Mouse (Mus musculus) gastrocnemius, postnatal 36 days (tissue): Measurements from ENCODE around the gene Ssc5d. TPM values are rescaled to one million over a fixed set of nuclear protein-coding genes. Genes with fewer than 3 reads are reported as not detected.
A peak's percentile ranks its signal among the peaks of the same experiment; 100 is the strongest.

Experiments
- DNase-seq, 2 experiments: peaks; one replicate each; pipeline ENCODE4 v3.0.0; 2022
- intact Hi-C: fragments of 180-260 bp; cut with DNase I; formaldehyde crosslinking; loops from one replicate; pipeline ENCODE4 v1.15.1; 2025
- total RNA-seq, 2 experiments: library from RNA; stranded (reverse); gene quantifications; 2 replicates each; pipeline ENCODE4 v1.2.3; 2021

The Ssc5d gene
- total RNA-seq, 2 experiments from 2014 or later, result 8.8 to 11.1 TPM

DNA sequence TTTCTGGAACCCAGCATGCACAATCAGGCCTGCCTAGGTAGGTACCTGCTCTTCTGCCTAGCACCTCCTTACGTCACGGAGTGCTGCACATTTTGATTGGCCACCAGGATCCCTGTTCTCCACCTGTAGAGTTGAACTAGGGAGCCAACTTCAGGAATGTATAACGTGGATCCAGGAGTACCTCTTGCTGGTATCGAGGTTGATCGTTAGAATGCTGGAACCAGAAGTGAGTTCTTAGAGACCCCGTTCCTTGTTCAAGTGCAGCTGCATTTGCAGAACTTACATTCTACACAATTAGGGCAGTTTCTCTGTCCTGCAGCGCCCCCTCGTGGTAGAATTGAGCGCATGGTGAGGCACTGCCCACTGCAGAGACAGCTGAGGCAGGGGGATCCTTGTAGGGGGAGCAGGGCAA, 14.5 kb downstream of the Ssc5d start:
- peak; percentile 78 to 80 for DNase-seq
- intact Hi-C loops, result no loop called here

DNA sequence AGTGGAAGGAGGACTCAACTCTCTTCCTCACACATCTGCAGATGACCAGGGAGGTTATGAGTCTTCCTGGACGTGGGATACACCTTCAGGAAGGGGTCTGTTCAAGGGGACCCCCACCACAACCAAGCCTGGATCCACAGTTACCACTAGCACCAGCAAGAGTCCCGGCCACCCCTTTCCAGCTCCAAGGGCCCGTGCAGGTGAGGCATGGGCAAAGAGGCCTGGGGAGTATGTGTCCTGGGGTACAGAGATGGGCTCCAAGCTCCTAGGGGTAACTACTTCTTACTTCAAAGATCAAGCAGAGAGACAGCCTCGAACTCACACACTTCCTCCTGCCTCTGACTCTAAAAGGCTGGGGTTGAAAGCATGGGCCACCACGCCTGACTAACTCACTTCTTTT, 17.1 kb downstream of the Ssc5d start:
- intact Hi-C loops, result loop anchor here (1.0 to 2.0 kb wide), 2 partner anchors 22 to 104 kb away; partner anchors contain the start of gene Sbk2
- no peak for DNase-seq

DNA sequence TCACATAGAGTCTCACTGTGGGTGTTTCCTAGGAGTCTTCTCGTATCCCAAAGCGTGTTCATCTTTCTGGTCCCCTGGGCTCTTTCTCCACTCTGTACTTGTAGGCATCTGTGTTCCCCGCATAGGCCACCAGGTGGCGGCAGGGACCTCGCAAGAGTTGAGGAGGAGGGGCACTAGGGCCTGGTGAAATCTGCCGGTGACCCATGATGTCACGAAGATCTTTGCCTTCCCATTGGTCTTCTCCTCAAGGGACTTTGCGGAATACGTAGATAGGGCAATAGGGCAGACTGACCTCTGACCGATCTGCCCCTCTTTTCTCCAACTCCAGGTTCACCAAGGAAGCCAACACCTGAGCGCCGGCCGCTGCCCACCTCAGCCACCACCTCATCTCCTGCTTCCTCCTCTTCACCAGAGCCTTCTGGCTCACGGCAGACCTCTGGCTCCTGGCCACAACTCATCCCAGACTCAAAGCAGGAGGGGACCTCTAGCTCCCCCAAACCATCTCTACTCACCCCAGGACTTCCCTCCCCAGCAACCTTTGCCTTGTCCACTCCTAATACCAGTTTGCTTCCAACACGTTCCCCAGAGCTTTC, 17.7 kb downstream of the Ssc5d start:
- DNase-seq, result peak; percentile 88 to 94
- intact Hi-C loops, result loop anchor here (1.0 to 2.0 kb wide), 2 partner anchors 21 to 103 kb away; partner anchors contain the start of gene Sbk2

DNA sequence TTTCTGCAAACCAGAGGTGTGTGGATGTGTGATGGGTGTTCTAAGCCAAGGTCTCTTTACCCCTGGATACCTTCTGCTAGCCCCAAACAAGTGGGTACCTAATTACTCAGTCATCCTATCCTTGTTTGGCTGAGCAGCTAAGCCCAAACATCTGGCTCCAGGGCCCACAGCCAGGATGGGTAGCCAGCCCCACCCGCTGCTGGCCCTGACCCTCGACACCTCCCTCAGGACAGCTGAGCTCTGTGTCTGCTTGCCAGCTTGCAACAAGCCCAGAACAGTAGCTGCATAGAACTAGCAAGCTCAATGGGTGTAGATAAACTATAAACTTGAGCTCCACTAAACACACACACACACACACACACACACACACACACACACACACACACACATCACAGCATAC, 22.3 kb downstream of the Ssc5d start:
- intact Hi-C loops, result no loop called here
- peak; percentile 74 to 79 for DNase-seq

DNA sequence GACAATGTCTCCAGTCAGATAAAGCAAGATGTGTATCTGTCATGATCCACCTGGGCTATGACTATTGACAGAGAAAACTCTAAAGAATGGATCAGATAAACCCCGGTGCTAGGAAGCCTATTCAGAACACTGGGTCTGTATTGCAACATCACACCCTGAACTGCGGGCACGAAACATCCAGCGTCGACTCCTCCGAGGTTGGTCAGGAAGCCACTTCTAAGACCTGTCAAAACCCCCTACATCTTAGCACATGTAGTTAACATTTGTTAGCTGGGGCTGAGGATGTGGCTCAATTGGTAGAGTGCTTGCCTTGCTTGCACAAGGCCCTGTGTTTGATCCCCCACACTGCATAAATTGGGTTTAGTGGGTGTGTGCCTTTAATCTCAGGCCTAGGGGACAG, 22.8 kb downstream of the Ssc5d start:
- no peak for DNase-seq
- intact Hi-C loops, result no loop called here

DNA sequence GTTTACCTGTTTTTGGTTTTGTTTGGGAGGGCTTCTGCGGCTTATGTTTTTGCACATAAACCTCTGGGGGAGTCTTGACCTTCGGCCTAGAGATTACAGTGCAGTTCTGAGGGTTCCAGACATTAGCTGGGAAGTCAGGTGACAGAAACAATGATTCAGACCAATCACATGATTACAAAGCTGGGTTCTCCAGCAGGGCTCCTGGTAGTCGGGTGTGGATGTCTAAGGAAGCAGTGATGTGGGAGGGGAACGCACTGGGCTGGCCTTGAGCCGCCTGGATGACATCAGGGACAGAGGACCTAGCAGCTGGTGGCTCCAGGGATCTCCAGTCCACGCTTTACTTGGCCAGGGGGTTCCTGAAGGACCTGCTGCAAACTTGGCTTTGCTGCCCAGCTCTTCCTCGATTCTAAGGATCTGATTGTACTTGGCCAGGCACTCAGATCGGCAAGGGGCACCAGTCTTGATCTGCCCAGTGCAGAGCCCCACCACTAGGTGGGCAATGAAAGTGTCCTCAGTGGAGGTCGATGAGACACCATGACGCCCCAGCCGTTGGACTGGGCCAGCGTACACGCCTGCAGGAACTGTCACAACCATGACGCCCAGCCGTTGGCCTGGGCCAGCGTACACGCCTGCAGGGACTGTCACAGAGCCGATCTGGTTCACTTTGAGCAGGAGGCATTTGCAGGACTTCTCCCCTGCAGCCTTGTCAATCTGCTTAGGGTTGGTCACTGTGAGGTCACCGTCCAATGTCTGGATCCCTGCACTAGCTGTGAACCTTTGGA, 25.2 kb downstream of the Ssc5d start:
- intact Hi-C loops, result no loop called here
- no peak for DNase-seq

DNA sequence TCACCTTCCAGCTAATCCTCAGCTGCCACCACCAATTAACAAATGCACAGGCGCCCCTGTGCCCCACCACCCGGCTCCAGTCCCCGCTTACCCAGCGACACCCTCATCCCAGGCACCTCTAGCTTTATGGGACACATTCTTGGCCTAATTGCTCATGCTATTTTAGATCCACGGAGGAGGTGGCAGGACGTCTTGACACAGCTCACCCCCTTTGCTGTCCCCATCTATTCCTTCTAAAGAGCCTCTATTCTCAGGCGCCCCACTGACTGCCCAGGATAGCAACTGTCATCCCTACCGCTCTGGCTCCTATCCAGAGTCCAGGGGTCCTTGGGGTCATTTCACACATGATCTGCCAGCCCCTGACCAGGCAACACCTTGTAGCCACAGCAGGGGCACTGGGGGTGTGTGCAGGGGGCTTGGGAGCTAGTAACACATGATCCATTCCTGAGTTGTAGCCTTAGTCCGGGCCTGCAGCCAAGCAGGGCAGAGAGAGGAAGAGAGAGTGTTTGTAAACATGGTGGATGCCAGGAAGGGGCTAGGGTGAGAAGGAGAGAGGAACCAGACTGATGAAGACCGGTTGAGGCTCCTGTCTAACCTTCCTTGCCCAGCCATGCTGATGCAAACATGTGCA, 28.3 kb downstream of the Ssc5d start:
- DNase-seq, result peak in 1 of 2 experiments; percentile 27
- intact Hi-C loops, result no loop called here

DNA sequence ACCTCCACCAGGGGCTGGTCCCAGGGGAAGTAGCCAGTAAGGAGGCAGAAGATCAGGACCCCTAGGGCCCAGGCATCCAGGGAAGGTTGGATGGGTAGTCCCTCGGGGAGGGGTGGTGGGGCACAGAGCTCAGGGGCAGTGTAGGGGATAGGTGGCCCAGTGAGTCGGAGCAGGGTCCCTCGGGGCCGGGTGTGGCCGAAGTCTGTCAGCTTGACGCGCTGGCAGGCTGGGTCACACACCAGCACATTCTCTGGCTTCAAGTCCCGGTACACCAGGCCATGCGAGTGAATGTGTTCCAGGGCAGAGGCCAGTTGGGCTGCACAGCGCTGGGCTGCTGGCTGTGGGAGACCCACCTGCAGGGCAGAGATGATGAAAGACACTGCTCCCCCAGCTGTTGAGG, 31.8 kb downstream of the Ssc5d start:
- intact Hi-C loops, result no loop called here
- DNase-seq, result no peak

DNA sequence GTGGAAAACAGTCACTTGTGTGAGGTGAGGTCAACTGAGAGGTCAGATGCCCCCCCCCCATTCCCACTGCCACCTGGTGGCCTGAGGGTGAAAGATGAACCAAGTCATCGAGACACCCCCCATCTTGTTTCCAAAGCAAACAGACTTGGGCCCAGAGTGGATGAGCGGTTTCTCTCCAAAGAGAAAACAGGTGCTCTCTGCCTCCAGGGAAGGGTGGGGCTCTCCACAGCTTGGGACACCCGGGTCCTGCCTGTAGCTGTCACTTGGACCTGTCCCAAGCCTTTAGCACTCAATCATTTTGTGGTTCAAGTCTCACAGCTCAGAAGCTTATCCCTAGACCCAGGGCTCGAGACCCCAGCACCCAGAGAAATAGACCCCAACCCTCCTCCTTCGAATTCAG, 37.9 kb downstream of the Ssc5d start:
- intact Hi-C loops, result no loop called here
- no peak for DNase-seq

DNA sequence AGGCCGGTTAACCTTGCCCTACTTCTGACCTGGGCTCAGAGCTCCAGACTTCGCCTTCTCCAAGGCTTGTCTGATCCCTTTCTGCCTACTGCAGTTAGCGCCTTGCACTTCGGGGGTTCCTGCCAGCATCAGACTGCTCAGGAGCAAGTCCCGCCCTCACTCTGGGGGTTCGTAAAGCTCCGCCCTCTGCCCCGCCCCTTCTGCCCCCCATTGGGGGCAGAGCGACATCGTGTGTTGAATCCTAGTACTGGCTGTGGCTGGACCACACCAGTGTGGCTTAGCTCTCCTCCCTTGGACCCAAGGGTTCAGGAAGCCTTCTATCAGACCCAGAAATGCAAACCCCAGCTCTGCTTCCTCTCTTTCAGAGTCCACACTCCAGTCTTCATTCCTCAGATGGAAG, 38.7 kb downstream of the Ssc5d start, which contains the start of gene Sbk2:
Gene Sbk2, minus strand, starts transcription at position 135 of the 400 bp plus-strand sequence.
- intact Hi-C loops, result loop anchor here (1.0 kb wide), 1 partner anchor 21 kb away; no protein-coding TSS in a partner anchor
- peak; percentile 80 to 86 for DNase-seq

DNA sequence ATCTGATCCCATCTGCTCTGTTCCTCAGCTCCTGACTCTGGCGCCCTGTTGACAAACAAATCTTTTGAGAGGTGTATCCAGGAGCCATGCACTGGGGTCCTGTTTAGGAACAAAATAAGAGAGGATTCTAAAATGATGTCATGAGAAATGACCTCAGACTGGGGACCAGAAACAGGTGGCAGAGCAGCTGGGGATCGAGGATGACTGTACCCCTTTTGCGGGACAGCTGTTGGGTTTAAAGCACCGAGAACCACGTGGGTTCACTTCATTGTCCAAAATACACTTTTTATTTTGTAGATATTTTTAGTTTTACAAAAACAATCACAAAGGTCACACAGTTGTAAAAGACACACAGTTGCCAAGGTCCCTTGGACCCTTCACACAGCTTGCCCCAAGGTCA, 39.4 kb downstream of the Ssc5d start:
- intact Hi-C loops, result loop anchor here (1.0 kb wide), 1 partner anchor 22 kb away; no protein-coding TSS in a partner anchor
- no peak for DNase-seq

DNA sequence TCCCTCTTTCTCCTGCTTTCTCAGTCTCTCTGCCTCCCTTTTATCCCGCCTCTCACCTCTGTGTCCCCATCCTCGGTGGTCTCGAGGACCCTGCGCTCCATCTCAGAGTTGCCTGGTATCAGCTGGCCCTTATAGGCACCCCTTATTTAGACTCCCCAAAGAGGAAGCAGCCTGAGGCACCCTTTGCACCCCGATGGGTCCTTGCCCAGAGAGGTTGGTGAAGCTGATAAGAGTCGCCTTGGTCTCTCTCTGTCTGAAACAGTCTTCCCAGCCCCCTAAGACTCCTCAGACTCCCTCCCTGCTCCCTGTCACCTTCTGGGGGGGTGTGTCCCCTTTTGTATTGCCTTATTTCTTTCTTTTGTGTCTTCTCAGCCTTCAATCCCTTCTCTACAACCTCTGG, 45.5 kb downstream of the Ssc5d start, which contains the start of gene Sbk3:
Gene Sbk3, minus strand, starts transcription at position 101 of the 400 bp plus-strand sequence.
- intact Hi-C loops, result no loop called here
- DNase-seq, result no peak

DNA sequence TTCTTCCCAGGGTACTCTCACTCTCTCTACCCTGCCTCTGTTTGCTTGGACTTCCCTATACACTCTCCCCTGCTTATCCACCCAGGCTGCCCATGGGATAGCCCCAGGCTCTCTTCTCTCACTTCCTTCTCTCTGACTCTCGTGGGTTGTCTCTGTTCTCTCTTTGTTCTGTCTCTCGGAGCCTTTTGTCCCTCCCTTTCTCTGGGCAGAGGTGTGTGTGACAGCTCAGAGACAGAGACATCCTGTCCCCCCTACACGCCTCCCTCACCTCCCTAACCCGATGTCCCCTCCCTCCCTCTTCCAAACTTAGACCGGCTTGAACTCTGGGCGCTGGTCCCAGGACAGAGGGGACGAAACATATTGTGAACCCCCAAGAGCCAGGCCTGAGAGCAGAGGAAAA, 46.1 kb downstream of the Ssc5d start:
- no peak for DNase-seq
- intact Hi-C loops, result no loop called here

DNA sequence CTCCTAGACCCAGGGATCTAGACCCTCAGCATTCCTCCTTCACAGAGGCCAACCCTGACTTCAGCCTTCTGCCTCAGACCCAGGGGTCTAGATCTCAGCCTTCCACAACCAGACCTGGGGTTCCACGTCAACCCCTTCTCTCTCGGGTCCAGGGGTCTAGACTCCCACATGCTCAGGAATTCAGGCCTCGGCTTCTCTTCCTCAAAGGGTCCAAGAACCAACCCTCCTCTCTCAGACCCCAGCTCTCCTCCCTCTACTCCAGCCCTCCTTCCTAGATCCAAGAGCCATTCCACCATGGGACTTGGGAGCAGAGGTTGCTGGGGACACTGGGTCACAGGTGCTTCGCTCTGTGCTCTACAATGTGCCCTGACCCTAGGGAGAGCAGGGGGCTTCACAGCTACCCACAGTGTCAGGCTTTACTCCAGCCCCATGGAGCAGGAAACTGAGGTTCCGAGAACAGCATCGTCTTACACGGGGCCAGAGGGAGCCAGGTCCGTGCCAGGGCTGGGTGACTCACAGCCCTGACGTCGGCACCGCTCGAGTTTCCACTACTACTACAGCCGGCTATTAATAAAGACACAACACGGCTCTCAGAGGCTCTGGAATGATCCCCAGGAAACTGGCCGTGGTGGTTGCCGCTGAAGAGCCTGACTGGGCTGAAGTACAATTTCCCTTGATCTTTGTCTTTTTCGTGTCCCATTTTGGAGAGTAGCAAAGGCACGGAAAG, 46.9 kb downstream of the Ssc5d start:
- DNase-seq, result peak; percentile 68 to 71
- intact Hi-C loops, result no loop called here

DNA sequence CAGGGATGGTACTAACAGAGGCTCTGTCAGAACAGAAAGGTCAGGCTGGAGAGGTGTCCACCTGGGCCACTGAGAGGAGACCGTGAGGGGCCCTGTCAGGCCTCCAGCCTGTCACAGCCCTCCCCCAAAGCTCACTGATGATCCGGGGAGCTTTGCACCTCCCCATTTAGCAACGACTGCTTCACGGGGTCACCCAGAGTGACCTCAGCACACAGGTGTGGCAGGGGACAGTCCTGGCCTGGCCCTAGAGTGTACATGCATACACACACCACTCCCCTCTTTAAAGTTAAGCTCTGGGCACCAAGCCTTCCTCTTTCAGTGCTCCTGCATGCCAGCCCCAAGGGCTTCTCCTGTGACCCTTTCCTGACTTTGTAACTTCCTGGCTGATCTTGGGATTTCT, 49.9 kb downstream of the Ssc5d start:
- DNase-seq, result no peak
- intact Hi-C loops, result no loop called here

DNA sequence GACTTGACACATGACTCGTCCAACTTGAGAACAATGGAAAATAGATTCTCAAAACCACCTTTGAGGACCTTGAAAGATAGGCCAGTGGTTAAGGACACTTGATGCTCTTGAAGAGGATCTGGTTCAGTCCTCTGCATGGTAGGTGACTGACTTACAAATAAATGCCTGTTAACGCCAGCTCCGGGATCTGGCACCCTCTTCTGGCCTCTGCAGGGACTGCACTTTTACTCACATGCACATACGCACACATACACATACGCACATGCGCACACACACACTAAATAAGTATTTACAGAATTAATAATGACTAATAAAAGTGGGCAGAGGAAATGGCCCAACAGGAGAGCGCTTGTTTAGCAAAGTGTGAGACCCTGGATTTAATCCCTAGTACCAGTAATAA, 51.2 kb downstream of the Ssc5d start:
- intact Hi-C loops, result no loop called here
- DNase-seq, result no peak

DNA sequence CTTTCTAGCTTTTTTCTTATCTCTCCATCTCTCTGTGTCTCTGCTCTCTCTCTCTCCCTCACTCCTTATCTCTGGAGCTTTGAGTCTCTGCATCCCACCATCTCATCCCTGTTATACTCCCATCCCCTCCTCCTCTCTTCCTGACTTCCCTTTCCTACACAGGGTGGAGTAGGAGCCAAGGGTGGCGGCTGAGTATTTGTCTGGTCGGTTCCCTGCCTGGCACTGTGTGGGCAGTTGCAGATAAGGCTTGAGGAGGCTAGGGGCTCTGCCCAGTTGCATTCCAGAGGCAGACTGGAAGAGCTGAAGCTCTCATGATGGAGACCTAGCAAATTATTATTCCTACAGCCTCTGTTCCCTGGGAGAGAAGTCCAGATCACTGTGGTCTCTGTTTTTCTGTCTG, 62.7 kb downstream of the Ssc5d start:
- intact Hi-C loops, result no loop called here
- DNase-seq, result no peak

DNA sequence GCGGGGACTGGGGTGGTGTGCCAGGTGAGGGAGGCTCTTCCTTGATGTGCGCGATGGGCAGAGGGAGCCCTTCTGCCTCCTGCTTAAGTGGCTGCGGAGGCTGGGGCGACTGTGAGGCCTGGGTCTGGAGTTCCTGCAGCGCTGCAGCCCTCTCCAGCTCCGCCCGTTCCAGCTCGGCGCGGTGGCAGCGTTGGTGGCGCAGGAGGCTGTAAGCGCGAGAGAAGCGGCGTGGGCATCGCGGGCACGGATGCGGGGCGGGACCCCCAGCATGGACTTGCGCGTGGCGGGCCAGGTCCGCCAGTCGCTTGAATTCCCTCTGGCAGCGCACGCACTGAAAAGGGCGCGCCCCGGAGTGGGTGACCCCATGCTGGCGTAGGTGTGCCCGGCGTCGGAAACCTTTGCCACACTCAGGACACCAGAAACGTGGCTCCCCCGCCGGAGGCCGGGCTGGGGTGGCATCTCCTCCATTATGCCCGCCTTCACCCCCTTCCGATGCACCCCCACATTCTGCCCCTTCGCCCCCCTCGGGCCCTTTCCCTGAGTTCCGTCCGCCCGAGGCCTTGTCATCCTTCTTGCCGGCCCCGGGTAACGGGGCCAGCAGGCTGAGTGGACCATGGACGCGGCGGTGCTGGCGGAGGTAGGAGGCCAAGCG, 67.9 kb downstream of the Ssc5d start:
- DNase-seq, result no peak
- intact Hi-C loops, result no loop called here

DNA sequence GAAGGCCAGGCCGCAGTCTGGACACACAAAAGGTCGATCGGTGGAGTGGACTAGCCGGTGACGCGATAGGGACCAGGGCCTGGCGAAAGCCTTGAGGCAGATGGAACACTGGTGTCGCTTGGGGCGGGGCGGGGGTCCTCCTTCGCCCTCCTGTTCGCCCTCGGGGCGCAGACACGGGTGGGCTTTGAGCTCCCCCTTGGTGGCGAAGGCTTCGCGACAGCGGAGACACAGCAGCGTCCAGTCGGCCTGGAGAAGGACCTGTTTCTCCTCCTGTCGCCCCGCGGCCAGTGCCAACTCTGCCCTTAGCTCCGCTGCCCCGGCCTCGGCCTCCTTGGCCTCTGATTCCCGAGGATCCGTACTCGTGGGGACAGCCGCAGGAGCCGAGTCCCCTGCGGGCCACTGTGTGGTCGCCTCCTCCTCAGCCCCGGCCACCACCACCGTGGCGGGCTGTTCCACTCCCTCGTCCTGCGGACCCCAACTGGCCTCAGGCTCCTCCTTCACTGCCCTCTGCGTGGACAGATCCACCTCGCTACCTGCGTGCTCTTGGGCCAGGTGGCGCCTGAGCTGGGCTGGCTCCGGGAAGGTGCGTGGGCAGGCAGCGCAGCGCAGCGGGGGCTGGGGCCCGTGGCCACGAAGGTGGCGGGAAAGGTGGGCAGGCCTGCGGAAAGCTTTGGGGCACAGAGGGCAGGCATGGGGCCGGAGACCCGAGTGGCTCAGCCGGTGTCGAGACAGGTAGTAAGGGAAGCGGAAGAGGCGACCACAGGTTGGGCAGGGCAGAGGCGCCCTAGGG, 68.6 kb downstream of the Ssc5d start:
- intact Hi-C loops, result no loop called here
- no peak for DNase-seq
